Mouse (Mus musculus) common myeloid progenitor, adult 5-6 weeks (primary cell): ENCODE measurements around the gene Sox10. TPM values are rescaled to one million over a fixed set of nuclear protein-coding genes. Genes with fewer than 3 reads are reported as not detected.

ENCODE experiments used
- ATAC-seq: replicated peaks from 2 replicates; pipeline ENCODE4 v1.8.0; 2016; ENCODE audit warnings: low read depth, mild to moderate bottlenecking, moderate TSS enrichment, inconsistent platforms; ENCODE audit not compliant: poor library complexity, severe bottlenecking
- total RNA-seq: library from RNA; stranded (forward); fragments of 200-1000, 187-1606 nt; gene quantifications from 2 replicates; pipeline ENCODE4 v1.2.3, GENCODE M21; 2017

The Sox10 gene
- total RNA-seq, 1 experiment from 2014 or later: not detected

DNA sequence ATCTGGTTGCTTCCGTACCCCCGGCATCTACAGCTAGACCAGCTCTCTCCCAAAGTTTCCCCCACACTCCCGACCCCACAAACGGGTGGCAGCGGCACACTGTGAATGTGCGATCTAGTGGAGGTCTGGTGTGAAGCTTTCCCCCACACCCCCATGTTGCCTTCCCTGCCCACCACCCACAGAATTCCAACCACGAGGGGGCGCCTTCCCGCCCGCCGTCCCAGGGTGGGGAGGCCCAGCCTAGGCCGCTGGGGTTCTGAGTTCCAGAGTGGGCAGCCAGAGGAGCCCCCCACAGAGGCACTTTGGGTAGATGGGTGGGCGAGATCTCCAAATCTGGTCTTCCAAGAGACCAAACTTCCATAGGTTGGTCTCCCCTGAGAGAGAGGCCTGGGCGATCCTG, 2.2 kb downstream of the Sox10 start:
- ATAC-seq: no peak

DNA sequence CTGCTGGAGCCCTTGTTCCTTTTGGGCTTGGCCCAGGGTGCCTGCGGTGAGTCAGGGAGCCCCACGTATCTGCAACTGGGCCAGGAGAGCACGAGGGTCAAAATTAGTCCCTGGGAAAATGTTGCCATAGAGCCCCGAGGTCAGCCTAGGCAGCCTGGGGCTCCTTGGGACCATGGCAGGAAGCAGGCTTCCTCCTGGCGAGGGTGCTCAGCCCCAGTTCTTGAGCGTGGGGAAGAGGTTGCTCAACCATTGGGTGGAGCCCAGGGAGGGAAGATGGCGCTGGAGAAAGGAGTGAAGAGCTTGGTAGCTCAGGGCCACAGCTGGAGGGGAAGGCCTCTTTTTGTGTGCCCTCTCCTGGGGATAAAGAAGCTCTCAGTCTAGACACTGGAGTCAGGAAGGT, 2.7 kb downstream of the Sox10 start:
- peak; percentile 33; the same call in 1 of the 2 replicates for ATAC-seq

DNA sequence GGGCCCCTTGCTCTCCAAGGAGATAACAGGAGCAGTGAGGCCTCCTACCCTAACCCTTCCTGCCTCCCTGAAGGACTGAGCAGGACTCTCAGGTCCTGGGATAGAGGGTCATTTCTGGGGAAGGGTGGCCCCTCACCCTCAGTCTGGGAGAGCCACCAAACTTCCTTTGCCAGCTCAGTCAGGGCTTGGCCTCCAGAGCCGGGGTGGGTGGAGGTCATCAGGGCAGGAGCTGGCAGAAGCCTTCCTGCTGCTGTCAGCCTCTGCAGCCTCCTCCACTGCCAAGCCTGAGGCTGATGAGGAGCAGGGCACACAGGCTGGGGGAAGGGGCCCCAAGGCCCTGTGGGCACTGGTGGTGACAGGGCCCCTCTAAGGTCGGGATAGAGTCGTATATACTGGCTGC, 9.5 kb downstream of the Sox10 start:
- no peak for ATAC-seq

DNA sequence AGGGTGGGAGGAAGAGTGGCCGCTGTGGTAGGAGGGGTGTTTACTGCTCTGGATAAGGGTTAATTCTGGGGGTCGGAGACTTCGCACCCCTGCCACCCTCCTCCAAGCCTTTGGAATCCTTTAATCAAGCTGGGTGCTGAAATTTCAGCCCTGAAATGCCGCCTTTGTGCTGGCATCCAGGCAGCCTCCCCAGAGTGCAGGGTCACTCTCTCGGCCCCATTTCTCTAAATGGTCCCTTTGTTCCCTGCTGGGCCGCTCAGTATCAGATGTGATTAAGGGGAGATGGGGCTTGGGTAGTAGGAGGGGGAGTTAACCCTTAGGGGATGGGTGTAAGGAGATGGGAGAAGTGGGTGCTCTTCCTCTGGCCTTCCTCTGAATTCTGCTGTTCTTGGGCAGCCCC, 12.3 kb downstream of the Sox10 start:
- no peak for ATAC-seq

DNA sequence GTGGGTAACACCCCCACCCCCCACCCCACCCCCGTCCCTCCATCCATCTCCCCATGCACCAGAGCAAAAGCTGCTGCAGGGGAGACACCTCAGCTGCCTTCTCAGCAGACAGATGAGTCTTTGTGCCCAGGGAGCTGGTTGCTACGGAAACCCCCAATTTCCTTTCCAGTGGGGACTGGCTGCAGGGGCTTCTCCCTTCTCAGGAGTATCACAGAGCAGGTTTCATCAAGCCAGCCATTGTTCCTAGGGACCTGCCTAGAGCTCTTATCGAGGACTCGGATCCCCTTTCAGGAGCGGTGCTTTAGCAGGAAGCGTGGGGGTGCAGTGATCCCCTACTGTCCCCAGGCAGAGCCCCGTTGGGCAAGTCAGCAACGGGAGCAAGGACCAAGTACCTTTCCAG, 13.2 kb downstream of the Sox10 start:
- no peak for ATAC-seq

DNA sequence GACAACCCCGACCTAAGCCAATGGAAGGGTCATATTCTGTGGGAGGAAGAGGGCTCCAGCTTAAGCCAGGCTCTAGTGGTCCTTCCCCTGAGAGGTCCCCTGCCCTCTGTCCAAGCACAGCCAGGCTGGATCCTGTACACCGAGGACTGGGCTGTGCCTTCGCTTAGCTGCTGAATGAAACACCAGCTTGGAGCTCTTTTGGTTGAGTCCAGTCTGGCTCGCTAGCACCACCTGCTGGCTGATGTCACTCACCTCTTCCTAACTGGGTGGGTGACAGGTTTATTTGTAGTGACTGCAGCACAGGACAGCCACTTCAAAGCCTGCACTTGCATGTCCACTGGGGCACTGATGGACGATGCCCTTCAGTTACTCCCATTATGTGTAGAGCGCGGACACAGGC, 16.5 kb downstream of the Sox10 start:
- peak; percentile 73 for ATAC-seq

DNA sequence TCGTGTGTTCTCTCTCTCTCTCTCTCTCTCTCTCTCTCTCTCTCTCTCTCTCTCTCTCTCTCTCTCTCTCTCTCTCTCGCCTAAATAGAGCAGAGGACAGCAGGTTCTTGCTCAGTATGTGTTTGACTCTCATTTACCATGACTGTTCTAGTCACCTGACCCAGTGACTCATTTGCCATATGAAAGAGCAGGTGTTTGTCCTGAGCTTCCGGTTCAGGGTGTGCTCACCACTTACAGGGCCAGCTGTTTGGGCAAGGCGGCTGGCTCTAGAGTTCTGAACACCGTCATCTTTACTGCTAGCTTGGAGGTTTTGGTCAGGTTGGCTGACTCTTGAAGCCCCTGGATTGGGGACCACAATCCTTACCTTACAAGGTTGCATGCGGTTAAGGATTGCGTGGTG, 19.5 kb downstream of the Sox10 start:
- ATAC-seq: no peak

DNA sequence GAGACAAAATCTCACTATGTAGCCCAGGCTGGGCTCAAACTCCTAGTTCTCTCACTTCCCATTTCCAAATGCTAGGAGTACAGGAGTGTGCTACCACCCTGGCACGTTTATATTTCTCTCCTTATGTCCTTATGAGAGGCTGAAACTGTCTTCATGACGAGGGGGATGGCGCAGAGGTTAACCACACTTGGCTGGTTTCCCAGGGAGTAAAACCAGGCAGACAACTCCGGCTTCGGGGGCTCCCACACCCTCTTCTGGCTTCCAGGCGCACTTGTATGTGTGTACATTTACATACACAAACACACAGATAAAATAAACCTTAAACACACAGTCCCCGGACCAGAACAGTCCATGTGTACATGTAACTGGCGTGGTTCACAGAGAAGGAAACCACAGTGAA, 21.0 kb downstream of the Sox10 start:
- ATAC-seq: peak; percentile 3; the same call in 1 of the 2 replicates

DNA sequence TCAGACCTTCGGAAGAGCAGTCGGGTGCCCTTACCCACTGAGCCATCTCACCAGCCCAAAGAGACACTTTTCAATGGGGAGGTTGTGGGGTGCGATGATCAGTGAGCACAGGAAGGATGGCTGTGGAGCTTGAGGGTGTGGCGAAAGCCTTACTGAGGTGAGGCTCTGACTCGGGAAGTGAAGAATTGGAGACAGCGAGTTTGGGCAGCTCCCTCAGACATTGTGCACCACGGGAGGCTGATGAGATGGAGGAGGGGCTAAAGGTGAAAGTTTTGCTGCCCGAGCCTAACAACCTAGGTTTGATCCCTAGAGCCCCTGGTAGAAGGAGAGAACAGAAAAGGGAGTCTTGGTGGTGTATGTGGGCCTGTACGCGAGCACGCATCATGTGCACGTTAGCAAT, 21.7 kb downstream of the Sox10 start:
- no peak for ATAC-seq

DNA sequence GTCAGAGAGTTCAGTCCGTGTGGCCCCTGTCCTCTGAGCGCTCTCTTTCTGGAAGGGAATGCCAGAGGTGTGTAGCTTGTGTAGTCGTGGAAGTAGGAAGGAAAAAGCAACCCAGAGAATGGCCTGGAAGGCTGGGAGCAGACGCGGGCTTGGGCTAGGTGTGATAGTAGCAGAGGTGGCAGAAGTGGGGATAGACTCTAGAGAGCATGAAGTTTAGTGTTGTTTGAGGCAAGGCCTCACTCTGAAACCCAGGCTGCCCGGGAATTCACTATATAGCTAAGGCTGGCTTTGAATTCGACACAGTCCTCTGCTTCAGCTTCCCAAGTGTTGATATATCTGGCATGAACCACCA, 23.5 kb downstream of the Sox10 start:
- 0 out of 2 replicates have a peak, but pooled peaks have one; percentile 9 for ATAC-seq

DNA sequence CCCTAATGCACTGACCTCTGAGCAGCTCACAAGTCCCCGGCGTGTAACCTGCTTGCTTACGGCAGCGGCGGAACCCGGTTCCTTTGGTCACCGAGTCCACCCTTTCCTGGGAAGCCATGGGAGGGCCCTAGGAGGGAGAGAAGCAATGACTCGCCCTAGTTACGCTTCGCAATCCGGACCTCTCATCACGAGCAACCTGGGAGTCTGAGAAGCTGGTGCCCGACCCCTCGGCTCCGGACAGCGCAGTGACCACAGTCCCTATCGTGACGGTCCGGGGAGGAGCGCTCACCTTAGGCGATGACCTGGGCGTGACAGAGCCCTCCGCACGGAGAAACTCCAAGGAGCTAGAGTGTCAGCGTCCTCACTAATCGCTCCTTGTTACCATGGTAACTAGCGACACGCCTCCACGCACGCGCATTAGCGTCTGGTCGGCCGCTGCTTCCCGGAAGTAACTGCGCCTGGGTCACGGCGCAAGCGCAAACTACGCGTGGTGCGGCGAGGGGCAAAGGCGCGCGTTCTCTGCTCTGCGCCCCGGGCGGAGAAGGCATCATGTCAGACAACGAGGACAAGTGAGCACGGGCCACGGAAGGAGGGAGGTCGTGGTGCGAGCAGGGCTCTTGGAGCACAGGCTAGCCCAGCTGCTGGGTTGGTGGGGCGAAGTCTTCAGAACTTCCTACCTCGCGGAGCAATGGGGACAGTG, 24.0 kb downstream of the Sox10 start, which contains the start of the genes Polr2f and 1700088E04Rik:
TSS of gene Polr2f (plus strand) at position 144 of the 700 bp plus-strand sequence.
TSS of gene 1700088E04Rik (minus strand) at position 388 of the 700 bp plus-strand sequence.
- peak; percentile 94 for ATAC-seq

DNA sequence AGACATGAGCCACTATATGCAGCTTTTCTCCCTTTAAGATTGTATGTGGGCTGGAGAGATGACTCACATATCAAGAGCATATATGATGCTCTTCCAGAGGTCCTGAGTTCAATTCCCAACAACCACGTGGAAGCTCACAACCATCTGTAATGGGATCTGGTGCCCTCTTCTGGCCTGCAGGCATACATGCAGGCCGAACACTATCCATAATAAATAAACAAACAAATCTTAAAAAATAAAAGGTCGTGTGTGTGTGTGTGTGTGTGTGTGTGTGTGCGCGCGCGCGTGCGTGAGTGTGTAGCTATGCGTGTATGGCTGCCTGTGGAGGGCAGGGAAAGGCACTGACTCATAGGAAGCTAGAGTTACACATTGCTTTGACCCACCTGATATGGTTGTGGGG, 25.4 kb downstream of the Sox10 start:
- ATAC-seq: no peak

DNA sequence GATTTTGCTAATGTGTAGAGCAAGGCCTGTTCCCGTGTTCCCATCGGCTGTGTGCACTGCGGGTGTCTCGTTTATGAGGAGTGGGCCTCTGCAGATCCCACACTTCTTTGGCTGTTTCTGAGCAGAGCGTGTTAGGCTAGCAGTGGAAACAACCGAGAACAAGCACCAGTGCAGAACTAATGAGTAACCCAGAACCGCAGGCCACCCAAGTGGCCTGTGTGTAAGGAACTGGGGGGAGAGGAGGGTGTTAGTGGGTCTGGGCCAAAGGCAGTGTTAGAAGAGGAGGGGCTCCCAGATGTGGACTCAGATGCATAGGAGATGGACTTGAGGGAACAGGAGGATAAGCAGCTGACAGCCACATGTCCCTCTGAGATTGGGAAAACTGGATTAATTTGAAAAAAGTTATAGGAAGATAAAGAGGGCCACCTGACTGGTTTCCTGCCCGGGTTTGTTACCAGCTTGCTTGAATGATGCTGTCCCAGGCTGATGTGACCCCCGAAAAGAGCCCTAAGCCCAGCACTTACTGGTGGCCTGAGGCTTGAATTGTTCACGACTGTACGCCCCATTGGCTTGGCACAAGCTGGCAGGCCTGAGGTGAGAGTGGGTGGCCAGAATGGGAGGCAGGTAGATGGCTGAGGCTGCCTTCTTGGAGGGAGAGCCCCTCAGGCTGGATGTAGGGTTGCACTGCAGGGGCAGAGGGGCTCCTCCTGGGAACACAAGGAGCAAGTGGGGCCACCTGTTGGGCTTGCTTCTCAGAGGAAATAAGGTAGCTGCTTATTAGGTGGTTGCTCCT, 29.1 kb downstream of the Sox10 start:
- no peak for ATAC-seq

DNA sequence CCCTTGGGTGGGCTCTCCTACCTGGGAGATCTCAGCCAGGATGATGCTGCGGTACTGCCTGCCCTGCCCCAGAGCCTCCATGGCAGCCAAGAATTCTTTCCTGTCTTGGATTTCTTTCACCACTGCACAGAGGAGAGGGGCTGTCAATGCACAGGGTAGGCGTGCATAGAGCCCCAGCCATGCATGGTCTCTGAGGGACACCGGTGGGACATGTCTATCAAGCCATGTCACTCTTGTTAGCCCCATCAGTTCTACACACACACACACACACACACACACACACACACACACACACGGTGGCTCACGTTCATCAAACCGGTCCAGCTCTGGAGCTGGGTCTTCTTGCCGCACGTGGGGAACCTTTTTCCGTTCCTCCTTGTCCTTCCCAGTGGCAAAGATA, 29.7 kb downstream of the Sox10 start:
- ATAC-seq: no peak

DNA sequence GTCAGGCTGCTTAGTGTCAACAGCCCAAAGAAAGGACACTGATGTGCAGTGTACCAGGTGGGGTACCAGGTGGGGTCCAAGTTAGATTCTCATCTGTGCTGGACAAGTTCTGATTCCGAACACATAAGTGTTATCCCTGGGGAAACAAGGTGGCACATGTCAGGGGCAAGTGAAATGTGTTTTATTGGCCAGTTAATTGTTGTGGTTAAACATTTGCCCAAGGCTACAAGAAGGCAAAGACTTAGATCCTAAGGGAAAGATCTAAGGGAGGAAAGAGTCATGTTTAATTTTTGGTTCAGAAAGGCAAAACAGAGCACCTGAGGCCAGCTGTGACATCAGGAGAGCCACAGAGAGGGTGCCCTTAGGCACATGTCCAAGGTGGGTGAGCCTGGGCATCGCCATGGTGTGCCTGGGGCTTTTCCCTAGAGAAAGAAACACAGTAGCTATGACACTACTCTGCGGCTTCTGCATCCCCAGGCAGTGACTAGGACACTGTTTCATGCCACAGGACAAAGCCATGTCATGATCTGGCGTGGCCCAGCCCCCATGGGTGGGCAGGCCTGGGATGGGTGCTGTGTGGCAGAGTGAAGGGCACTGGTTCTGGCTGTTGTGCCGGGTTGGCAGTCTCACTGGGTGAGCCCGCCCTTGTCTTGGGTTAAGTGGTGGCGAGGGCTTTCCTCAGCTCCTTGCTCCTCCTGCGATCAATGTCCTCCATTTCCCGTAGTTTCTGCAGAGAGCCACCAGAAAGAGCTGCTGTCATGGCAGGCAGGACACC, 30.4 kb downstream of the Sox10 start:
- ATAC-seq: no peak

DNA sequence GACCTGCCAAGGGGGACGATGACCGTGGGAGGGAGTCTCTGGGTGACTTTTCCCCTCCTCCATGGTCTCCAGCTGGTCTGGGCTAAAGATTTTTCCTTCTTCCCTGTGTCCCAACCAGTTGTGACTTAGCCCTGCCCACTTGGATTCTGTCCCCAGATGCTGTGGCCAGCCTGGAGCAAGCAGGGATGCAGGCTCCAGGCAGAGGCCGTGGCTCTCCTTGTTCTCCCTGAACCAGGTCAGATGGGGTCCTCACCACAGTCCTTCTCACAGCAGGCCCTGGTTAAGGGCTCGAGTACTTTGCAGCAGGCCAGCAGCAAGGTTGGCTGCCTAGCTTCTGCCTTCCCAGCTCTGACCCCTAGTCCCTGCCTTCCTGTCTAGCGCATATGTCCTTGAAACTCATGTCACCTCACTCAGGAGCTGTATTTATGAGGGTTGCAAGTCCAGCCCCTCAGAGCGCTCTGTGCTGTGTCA, 31.8 kb downstream of the Sox10 start:
- no peak for ATAC-seq

DNA sequence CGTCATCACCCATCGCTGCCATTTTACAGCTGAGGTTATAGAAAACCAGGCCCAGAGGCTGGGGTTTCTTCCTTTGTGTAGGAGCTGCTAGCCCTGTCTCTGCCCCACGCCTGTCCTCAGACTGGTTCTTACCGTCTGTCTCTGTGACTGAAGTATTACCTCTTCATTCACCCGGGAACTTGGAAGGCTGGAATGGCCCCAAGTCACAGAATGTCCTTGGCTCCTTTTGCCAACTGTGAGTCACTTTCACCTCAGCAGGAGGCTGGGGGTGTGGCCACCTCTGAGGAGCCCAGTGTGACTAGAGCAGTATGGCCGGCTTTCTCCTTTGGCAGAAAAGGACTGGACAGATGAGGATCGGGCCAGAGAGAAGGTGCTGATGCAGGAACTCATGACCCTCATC, 33.6 kb downstream of the Sox10 start:
- no peak for ATAC-seq

DNA sequence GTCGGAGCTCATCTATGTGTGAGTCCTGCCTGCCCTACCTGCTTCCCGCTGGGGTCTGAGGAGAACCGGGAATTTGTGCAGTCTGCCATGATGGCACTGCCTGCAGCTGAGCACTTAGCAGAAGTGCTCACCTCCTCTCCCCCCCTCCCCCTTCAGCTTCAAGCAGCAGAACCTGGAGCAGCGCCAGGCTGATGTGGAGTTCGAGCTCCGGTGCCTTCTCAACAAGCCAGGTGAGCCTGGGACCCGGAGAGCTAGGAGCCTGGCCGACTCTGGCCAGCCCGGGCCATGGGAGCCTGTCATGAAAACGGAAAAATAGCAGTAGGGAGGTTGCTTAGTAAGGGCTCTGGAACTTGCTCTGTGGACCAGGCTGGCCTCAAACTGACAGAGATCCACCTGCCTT, 34.3 kb downstream of the Sox10 start:
- ATAC-seq: no peak

DNA sequence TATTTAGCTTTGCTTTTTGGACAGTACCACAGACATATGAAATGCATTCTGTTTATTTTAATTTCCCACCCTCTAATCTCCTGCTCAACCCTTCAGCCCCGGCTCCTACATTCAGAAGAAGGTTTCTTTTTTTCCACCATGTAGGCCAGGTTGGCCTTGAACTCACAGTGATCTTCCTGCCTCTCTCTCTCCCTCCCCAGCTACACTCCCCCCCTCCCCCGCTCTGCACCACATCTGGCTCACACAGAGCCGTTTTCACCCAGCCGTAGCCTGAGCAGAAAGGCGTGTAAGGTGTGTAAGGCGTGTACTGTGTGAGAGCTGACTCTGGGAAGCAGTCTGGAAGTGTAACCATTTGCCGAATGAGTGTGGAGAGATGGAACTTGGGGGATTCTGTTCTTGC, 35.7 kb downstream of the Sox10 start:
- no peak for ATAC-seq

DNA sequence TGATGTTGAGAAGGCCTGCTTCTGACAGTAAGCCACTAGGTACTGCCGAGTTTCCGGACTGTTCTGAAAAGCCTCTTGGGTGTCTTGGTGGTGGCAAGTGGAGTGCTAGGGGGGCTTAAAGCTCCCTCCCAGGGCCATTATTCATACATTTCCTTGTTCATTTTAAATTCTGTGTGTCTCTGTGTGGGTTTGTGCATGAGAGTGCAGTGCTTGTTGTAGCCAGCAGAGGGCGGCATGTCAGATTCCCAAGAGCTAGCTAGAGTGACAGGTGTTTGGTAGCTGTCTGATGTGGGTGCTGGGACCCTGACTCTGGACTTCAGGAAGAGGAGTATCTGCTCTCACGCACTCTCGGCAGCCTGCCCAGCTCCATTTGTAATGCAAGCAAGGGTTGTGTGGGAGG, 36.8 kb downstream of the Sox10 start:
- ATAC-seq: no peak

DNA sequence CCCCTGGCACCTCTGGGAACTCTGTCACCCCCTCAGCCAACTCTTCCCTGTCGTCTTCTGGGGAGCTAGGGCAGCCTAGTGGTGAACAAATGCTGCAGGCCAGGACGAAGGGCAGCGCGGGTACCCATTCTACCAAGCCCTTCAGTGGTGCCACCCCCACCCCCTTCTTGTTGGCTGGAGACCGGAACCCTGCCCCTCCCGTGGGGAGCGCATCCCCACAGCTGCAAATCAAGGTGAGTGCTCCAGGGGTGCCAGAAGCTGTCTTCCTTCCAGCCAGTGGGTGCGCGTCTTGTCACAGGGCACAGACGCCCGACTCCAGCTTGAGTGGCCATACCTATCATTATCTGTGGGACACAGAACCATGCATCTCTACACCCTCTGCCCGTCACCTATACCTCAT, 37.9 kb downstream of the Sox10 start:
- no peak for ATAC-seq
